Mouse (Mus musculus) forebrain, embryonic 10.5 days (tissue): ENCODE measurements around the gene Tmem273. TPM values are rescaled to one million over a fixed set of nuclear protein-coding genes. Genes with fewer than 3 reads are reported as not detected.

Experiments used
- DNase-seq: peaks from one replicate; pipeline ENCODE4 v3.0.0-alpha.2; 2017; ENCODE audit warnings: low spot score; ENCODE audit errors: extremely low spot score
- H3K27ac ChIP-seq: fragments of 300-500 bp; sonication (generic); 2 replicates; pipeline ENCODE4 v1.5.1; 2016; ENCODE audit warnings: mild to moderate bottlenecking
- H3K27me3 ChIP-seq: fragments of 300-500 bp; sonication (generic); 2 replicates; pipeline ENCODE4 v1.6.1; 2016; ENCODE audit warnings: mild to moderate bottlenecking; ENCODE audit not compliant: poor library complexity, severe bottlenecking
- H3K36me3 ChIP-seq: fragments of 300-500 bp; sonication (generic); replicated peaks from 2 replicates; pipeline ENCODE4 v1.6.1; 2016; ENCODE audit warnings: mild to moderate bottlenecking, moderate library complexity
- H3K4me1 ChIP-seq: fragments of 300-500 bp; sonication (generic); 2 replicates; pipeline ENCODE4 v1.6.1; 2016
- H3K4me3 ChIP-seq: fragments of 300-500 bp; sonication (generic); 2 replicates; pipeline ENCODE4 v1.5.1; 2016; ENCODE audit warnings: mild to moderate bottlenecking, moderate library complexity
- H3K9me3 ChIP-seq: fragments of 300-500 bp; sonication (generic); 2 replicates; pipeline ENCODE4 v1.6.1; 2016; ENCODE audit warnings: mild to moderate bottlenecking, moderate library complexity
- WGBS: fragments of 180-500 bp; shearing (Covaris S2); methylation state at CpG from one replicate; pipeline ENCODE4 v1.1.7; 2016; 5-methylcytosine and 5-hydroxymethylcytosine counted together
- polyA plus RNA-seq: library from polyadenylated mRNA; unstranded; fragments of >200 nt; fragmentation: Nextera tagmentation; extraction: Ambion mirVana; gene quantifications from 2 replicates; pipeline ENCODE4 v1.2.1, GENCODE M21; 2016

Tmem273 gene
- polyA plus RNA-seq, 1 experiment from 2014 or later = 0.62 TPM

DNA sequence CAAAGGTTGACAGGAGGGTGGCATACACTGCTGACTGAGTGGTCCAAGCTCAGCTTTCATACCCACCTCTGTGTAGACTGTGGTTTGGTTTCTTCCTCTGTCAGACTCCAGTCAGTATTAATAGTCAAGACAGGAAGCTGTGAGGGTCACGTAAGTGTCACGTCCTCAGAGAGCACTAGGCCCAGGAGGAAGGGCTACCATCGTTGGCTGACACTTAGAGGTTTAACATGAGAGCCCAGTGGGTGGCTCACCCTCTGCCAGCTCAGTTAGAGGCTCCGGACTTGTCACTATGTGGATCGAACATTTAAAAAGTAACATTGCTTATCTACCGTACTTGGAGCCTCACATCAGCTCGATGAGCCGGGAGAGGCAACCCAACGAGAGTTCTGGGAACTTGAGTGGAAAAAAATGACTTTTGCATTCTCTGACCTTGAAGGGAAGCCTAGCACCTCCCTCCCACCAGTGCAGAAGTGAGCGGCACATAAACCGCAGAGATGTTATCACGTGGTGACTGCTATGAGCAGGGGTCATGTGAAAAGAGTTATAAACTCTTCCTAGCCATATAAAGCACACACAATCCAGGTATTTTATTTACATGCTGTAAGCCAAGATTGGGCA, 1.5 kb upstream of the Tmem273 start:
- H3K4me3 ChIP-seq = no peak overlapping the region
- no peak for DNase-seq
- H3K36me3 ChIP-seq = no peaks in the 10 kb centered on the region
- no peaks in the 10 kb centered on the region for H3K4me1 ChIP-seq
- no peak overlapping the region for H3K27ac ChIP-seq
- WGBS = 89% methylated on average over 12 of the region's 12 CpGs
- no peaks in the 10 kb centered on the region for H3K27me3 ChIP-seq
- no peaks in the 10 kb centered on the region for H3K9me3 ChIP-seq

DNA sequence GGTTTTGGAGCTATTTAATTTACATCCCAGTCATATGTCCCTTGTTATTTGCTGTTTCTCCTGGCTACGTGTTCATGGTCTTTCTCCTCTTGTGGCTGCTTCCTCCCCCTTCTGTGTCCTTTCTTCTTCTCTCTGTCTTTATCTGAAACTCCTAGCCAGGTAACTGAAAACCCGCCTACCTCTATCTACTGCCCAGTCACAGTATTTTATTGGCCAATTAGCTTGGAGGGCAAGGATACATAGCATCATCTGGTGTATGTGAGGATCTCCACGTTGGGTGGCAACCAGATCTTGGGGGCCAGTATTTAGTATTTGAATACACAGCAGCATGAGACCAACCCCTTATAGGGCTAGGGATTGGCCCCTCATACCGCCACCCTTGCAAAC, 1.0 kb upstream of the Tmem273 start:
- no peak for DNase-seq
- no peaks in the 10 kb centered on the region for H3K9me3 ChIP-seq
- WGBS = 78% methylated on average over 4 of the region's 4 CpGs

DNA sequence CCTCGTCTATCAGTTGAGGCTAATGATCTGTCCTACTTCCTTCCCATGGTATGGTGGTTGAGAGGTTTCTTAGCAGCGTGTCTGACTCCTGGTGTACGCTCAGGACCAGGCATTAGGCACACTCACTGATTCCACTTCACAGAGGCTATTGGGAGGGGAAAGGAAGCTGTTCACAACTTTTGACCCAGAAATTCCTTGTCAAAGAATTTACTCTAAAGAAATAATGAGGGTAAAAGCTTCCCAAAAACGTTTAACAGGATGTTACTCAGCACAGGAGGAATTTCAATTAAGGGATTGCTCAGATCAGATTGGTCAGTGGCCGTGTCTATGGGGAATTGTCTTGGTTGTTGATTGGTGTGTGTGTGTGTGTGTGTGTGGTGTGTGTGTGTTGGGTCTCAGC, 1.9 kb downstream of the Tmem273 start:
- H3K36me3 ChIP-seq = no peaks in the 10 kb centered on the region
- H3K4me1 ChIP-seq = no peaks in the 10 kb centered on the region
- DNase-seq = no peak
- H3K27ac ChIP-seq = no peak overlapping the region
- no peaks in the 10 kb centered on the region for H3K9me3 ChIP-seq
- WGBS = 58% methylated on average over 5 of the region's 5 CpGs
- no peaks in the 10 kb centered on the region for H3K27me3 ChIP-seq
- H3K4me3 ChIP-seq = no peak overlapping the region

More for the DNA sequence above, 1.0 kb upstream of the Tmem273 start:
- no peaks in the 10 kb centered on the region for H3K4me1 ChIP-seq
- no peaks in the 10 kb centered on the region for H3K27me3 ChIP-seq
- H3K36me3 ChIP-seq = no peaks in the 10 kb centered on the region
- no peak overlapping the region for H3K27ac ChIP-seq
- H3K4me3 ChIP-seq = no peak overlapping the region

DNA sequence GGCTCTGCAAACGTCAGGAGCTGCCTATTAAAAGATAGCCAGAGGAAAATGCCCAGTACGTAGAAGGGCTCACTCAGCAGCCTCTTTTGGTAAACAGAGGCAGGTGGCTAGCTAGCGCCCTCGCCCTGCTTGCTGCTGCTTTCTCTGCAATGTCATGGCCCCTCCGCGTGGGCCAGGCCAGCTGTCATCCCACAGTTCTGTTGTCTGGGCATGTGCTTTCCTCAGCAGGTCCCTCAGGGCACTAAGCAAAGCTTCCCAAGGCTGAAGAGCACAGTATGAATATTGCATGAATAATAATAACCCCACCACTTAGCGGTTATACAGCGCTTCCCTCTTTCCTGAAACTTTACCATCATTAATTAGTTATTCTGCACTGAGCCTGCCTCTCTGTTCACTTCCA, 10.6 kb downstream of the Tmem273 start:
- H3K4me3 ChIP-seq = no peak overlapping the region
- H3K27ac ChIP-seq = no peak overlapping the region
- 79% methylated on average over 8 of the region's 8 CpGs for WGBS
- H3K9me3 ChIP-seq = no peaks in the 10 kb centered on the region
- no peaks in the 10 kb centered on the region for H3K27me3 ChIP-seq
- DNase-seq = no peak
- H3K4me1 ChIP-seq = peaks cover 5% of the 10 kb centered on the region
- no peaks in the 10 kb centered on the region for H3K36me3 ChIP-seq

DNA sequence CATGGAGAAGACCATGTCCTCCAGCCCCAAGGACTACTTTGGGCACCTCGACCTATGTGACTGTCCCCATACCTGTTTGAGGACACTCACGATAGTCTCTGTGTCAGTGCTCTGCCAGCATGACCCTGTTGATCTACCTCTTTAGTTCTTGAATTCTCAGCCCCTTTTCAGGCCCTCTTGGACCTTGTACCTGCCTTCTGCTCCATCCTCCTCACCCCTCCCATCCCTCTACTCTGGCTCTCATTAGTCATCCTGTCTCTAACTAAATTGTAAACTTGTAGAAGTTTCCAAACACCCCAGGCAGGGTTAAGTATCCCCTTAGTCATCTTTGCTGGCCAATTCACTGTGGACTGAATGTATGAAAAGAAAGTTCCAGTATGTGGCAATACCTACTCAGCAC, 12.0 kb downstream of the Tmem273 start:
- Histone ChIP-seq H3K4me1 (peaks cover 12% of the 10 kb centered on the region), H3K9me3 (no peaks in the 10 kb centered on the region), H3K4me3 (no peak overlapping the region), H3K27ac (no peak overlapping the region), H3K27me3 (no peaks in the 10 kb centered on the region), H3K36me3 (no peaks in the 10 kb centered on the region)
- no peak for DNase-seq
- 80% methylated on average over 2 of the region's 2 CpGs for WGBS

DNA sequence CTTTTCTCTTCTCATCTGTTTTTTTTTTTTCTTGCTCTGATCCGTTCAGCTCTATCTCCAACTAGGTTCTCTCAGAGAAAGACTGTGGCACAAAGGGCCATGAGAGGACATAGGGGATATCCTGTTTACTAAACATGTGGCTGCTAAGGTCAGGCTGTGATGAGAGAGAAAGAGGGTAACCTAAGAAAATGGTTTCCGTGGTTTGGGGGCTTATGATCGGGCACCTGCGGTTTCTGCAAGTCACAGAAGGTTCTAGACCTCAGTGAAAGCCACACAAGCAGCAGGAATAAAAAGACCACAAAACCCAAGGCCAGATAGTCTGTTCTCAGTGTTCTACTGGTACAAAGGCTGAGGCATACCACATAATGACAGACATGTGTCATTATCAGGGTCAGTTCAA, 12.6 kb downstream of the Tmem273 start:
- Histone ChIP-seq H3K27me3 (no peaks in the 10 kb centered on the region), H3K4me1 (peaks cover 12% of the 10 kb centered on the region), H3K9me3 (no peaks in the 10 kb centered on the region), H3K4me3 (no peak overlapping the region), H3K27ac (no peak overlapping the region), H3K36me3 (no peaks in the 10 kb centered on the region)
- DNase-seq = no peak
- 94% methylated on average over 4 of the region's 4 CpGs for WGBS

DNA sequence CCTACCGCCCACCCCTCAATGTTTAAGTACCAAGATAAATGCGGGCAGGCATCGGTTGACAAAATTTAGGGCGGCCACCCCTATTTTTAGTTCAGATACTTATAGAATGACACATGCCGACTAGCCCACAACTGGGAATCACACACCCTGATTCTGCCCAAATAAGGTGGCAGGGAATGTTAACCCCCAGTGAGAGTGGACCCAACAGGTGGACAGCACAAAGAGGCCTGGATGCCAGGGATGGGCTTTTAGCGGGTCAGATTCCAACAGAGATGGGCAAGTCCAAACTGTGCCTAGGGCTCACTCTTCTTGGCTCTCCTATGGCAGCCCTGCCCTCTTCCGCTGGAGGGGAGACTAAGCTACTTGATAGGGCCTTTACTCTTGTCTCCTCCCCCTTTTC, 14.3 kb downstream of the Tmem273 start:
- DNase-seq = no peak
- Histone ChIP-seq H3K4me3 (no peak overlapping the region), H3K36me3 (no peaks in the 10 kb centered on the region)

DNA sequence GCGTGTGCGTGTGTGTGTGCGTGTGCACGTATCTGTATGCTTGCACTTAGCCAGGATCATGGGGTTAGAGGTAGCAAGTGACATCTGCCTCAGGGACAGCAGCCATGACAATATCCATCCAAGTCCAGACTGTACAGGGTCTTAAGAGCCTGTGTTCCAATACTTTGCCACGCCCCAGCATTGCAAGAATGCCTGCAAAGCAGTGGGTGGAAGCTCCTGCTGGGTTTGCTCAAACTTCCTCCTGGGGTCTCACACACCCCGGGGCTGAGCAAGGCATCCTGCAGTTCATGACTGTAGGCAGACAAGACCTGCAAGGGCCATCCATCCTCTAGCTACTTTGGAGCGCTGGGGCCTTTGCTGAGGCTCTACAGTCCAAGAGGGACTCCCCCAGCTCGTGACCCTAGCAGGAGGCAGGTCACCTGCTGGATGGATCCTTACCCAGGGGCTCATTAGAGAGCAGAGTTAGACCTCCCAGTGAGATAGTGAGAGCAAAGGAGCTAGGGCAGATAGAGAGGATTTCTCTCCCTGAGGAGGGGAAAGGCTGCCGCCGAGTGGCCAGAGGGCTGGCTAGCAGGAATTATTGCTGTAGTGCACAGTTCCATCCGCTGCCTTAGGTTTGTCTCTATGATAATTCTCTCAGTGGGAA, 15.4 kb downstream of the Tmem273 start:
- Histone ChIP-seq H3K4me3 (no peak overlapping the region), H3K27ac (0 out of 2 replicates have a peak overlapping the region, but pooled peaks have one; percentile 48), H3K36me3 (no peaks in the 10 kb centered on the region), H3K4me1 (peaks cover 12% of the 10 kb centered on the region), H3K27me3 (no peaks in the 10 kb centered on the region), H3K9me3 (no peaks in the 10 kb centered on the region)
- peak; percentile 23 for DNase-seq
- WGBS = 54% methylated on average over 11 of the region's 11 CpGs

More for the DNA sequence above, 14.3 kb downstream of the Tmem273 start:
- no peaks in the 10 kb centered on the region for H3K27me3 ChIP-seq
- 95% methylated on average over 7 of the region's 7 CpGs for WGBS
- no peak overlapping the region for H3K27ac ChIP-seq
- no peaks in the 10 kb centered on the region for H3K9me3 ChIP-seq
- H3K4me1 ChIP-seq = peaks cover 12% of the 10 kb centered on the region

DNA sequence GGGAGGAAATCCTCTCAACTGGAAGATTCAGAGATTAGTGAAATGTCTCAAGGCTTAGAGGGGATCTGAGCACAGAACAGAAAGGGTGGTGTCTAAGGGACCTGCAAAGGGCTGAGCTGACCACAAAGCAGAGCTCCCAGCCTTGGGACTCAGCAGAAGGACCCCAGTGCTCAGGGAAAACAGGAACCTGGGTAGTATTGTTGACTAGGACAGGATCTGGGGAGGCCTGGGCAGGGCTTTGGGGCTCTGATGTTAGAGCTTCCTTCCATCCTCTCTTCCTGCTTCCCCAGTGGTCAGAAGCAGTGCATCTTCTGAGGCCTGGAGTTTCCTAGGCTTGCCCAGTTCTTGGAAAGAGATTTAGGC, 15.9 kb downstream of the Tmem273 start:
- no peaks in the 10 kb centered on the region for H3K36me3 ChIP-seq
- no peak overlapping the region for H3K4me3 ChIP-seq
- DNase-seq = no peak
- H3K9me3 ChIP-seq = no peaks in the 10 kb centered on the region
- 0 out of 2 replicates have a peak overlapping the region, but pooled peaks have one; percentile 48 for H3K27ac ChIP-seq
- H3K4me1 ChIP-seq = peaks cover 12% of the 10 kb centered on the region
- H3K27me3 ChIP-seq = no peaks in the 10 kb centered on the region

DNA sequence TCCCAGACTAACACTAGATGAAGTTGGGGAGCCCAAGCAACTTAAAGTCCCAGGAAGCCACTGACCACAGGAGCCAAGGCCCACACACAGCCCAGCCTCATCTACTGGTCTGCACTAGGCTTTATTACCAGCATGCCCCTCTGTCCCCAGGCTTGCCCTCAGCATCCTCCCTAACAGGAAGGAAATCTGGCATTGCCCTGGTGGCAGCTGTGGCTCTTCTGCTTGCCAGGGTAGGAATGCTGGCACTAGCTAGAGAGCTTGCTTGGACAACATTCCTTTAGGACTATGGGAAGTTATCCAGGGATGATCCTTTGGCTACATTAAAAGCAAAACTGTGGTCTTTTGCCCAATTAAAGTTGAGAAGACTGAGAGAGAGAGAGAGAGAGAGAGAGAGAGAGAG, 24.3 kb downstream of the Tmem273 start:
- no peaks in the 10 kb centered on the region for H3K36me3 ChIP-seq
- H3K27ac ChIP-seq = no peak overlapping the region
- H3K4me3 ChIP-seq = no peak overlapping the region
- no peaks in the 10 kb centered on the region for H3K27me3 ChIP-seq
- no peaks in the 10 kb centered on the region for H3K9me3 ChIP-seq
- DNase-seq = no peak
- no peaks in the 10 kb centered on the region for H3K4me1 ChIP-seq

DNA sequence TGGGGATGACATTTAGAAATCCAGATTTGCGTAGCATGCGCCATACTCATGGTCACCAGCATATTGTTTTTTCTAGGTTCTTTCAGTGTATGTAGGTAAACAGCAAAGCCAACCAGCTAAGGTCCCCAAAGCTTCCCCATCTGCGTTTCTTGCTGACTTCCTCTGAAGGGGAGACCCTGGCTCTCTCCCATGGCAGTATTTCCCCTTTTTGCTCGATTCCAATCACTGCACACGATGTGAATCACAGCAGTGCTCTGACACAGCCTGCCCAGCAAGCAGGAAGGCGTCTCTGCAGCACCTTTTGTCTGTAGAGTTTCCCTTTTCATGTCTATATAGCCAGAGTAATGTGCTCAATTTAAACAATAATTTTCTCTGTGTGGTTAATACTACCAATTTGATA, 26.7 kb downstream of the Tmem273 start:
- H3K27me3 ChIP-seq = no peaks in the 10 kb centered on the region
- WGBS = 77% methylated on average over 6 of the region's 6 CpGs

DNA sequence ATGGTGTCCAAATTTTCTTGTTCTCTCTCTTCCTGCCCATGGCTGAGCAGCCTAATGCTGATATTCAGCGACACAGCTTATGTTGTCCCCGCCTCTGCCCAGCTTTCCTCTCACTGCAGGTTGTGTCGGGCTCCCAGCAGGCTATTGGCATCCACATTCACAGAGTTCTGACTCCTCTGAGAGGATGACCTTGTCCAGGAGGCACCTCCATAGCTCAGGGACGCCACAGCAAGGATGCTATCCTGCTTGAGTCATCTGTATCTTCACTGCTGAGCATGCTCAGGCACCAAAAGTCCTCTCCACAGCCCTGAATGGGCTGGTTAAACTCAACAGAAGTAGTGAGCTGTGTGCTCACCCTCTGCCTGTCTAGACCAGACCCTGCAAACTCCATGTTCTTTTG, 29.2 kb downstream of the Tmem273 start:
- DNase-seq = no peak
- no peaks in the 10 kb centered on the region for H3K9me3 ChIP-seq
- H3K27ac ChIP-seq = no peak overlapping the region
- H3K4me1 ChIP-seq = 0 out of 2 replicates have a peak, but pooled peaks cover 4% of the 10 kb centered on the region
- H3K36me3 ChIP-seq = no peaks in the 10 kb centered on the region
- H3K4me3 ChIP-seq = no peak overlapping the region
- WGBS = 69% methylated on average over 4 of the region's 4 CpGs
- H3K27me3 ChIP-seq = no peaks in the 10 kb centered on the region

More for the DNA sequence above, 26.7 kb downstream of the Tmem273 start:
- Histone ChIP-seq H3K27ac (no peak overlapping the region), H3K4me3 (no peak overlapping the region), H3K4me1 (0 out of 2 replicates have a peak, but pooled peaks cover 2% of the 10 kb centered on the region), H3K9me3 (no peaks in the 10 kb centered on the region), H3K36me3 (no peaks in the 10 kb centered on the region)
- DNase-seq = no peak

DNA sequence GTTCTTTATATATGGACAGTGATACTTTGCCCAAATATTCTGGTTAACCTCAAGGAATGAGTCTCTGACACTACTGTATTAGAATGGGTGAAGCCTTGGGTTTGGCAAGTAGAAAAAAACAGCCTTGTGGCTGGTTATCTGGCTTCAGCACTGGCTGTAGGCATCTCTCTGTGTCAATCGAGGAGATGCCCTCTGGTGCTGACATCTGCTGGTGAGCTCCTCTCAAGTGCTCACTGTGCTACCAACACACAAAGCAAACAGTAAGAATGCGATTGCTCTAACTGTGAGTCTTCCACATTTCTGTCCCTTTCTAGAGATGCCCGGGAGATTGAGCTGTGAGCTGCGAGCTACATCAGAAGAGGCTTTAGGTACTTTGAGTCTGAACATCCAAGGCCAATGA, 30.8 kb downstream of the Tmem273 start:
- Histone ChIP-seq H3K27me3 (no peaks in the 10 kb centered on the region), H3K27ac (no peak overlapping the region), H3K4me3 (no peak overlapping the region), H3K36me3 (no peaks in the 10 kb centered on the region), H3K9me3 (no peaks in the 10 kb centered on the region), H3K4me1 (0 out of 2 replicates have a peak, but pooled peaks cover 4% of the 10 kb centered on the region)
- no peak for DNase-seq
- 83% methylated on average over 4 of the region's 4 CpGs for WGBS
